Mouse (Mus musculus): ENCODE results near the gene Taok1. TPM values are rescaled to one million over a fixed set of nuclear protein-coding genes. Genes with fewer than 3 reads are reported as not detected.

Taok1 gene
- polyA plus RNA-seq, 1 experiment from 2014 or later, result 15.1 TPM

GRCm38 (mm10) chr11:77606835-77607537, 629 bp downstream of the Taok1 start:
- Histone ChIP-seq H3K4me2 (ENCODE audit: low read depth, low read length) (peak overlapping the region; percentile 48), H3K9ac (replicated peaks; ENCODE audit: low read length) (peak overlapping the region; percentile 99), H3K4me1 (ENCODE audit: control insufficient read depth, insufficient read depth, low read length) (no peaks in the 10 kb centered on the region), H3K4me3 (ENCODE audit: low read depth, low read length) (peak overlapping the region; percentile 100), H3K27ac (replicated peaks; ENCODE audit: low read depth, low read length) (peak overlapping the region; percentile 97), H3K36me3 (replicated peaks; ENCODE audit: control insufficient read depth, insufficient read depth, low read depth, low read length) (no peaks in the 10 kb centered on the region), H3K27me3 (ENCODE audit: control insufficient read depth, insufficient read depth, low read length) (no peaks in the 10 kb centered on the region), H3K9me3 (replicated peaks; ENCODE audit: control insufficient read depth, low read length) (no peaks in the 10 kb centered on the region)
- ATAC-seq (replicated peaks; ENCODE audit: insufficient number of reproducible peaks, low FRiP score, low TSS enrichment, low read depth) (peak; percentile 67), DNase-seq (ENCODE audit: low spot score) (peak; percentile 60)
- 0% methylated on average over 24 of the region's 48 CpGs for WGBS

- peak overlapping the region; percentile 100 for H3K4me3 ChIP-seq (ENCODE audit: low read depth, low read length)
- DNase-seq (ENCODE audit: low spot score), result peak; percentile 18
- H3K27me3 ChIP-seq (ENCODE audit: control insufficient read depth, insufficient read depth, low read length), result no peaks in the 10 kb centered on the region
- H3K9me3 ChIP-seq (replicated peaks; ENCODE audit: control insufficient read depth, low read length), result no peaks in the 10 kb centered on the region
- H3K27ac ChIP-seq (replicated peaks; ENCODE audit: low read depth, low read length), result peak overlapping the region; percentile 97; the same call in 1 of the 2 replicates
- H3K36me3 ChIP-seq (replicated peaks; ENCODE audit: control insufficient read depth, insufficient read depth, low read depth, low read length), result no peaks in the 10 kb centered on the region
- H3K9ac ChIP-seq (replicated peaks; ENCODE audit: low read length), result peak overlapping the region; percentile 99
- H3K4me2 ChIP-seq (ENCODE audit: low read depth, low read length), result peak overlapping the region; percentile 48
- 3% methylated on average over 6 of the region's 6 CpGs for WGBS
- H3K4me1 ChIP-seq (ENCODE audit: control insufficient read depth, insufficient read depth, low read length), result no peaks in the 10 kb centered on the region
- ATAC-seq (replicated peaks; ENCODE audit: insufficient number of reproducible peaks, low FRiP score, low TSS enrichment, low read depth), result 0 out of 2 replicates have a peak, but pooled peaks have one; percentile 3
These were observed 1.2 kb downstream of the Taok1 start for GRCm38 (mm10) chr11:77606469-77606834.

GRCm38 (mm10) chr11:77597266-77597665, 10.3 kb downstream of the Taok1 start:
- Histone ChIP-seq H3K27me3 (ENCODE audit: control insufficient read depth, insufficient read depth, low read length) (no peaks in the 10 kb centered on the region), H3K4me2 (ENCODE audit: low read depth, low read length) (no peak overlapping the region), H3K9me3 (replicated peaks; ENCODE audit: control insufficient read depth, low read length) (no peaks in the 10 kb centered on the region), H3K4me3 (ENCODE audit: low read depth, low read length) (no peak overlapping the region), H3K9ac (replicated peaks; ENCODE audit: low read length) (no peak overlapping the region), H3K4me1 (ENCODE audit: control insufficient read depth, insufficient read depth, low read length) (no peaks in the 10 kb centered on the region), H3K36me3 (replicated peaks; ENCODE audit: control insufficient read depth, insufficient read depth, low read depth, low read length) (no peaks in the 10 kb centered on the region), H3K27ac (replicated peaks; ENCODE audit: low read depth, low read length) (no peak overlapping the region)
- DNase-seq (ENCODE audit: low spot score) (no peak), ATAC-seq (replicated peaks; ENCODE audit: insufficient number of reproducible peaks, low FRiP score, low TSS enrichment, low read depth) (no peak)

- Histone ChIP-seq H3K4me3 (ENCODE audit: low read depth, low read length) (no peak overlapping the region), H3K27me3 (ENCODE audit: control insufficient read depth, insufficient read depth, low read length) (no peaks in the 10 kb centered on the region), H3K27ac (replicated peaks; ENCODE audit: low read depth, low read length) (no peak overlapping the region), H3K36me3 (replicated peaks; ENCODE audit: control insufficient read depth, insufficient read depth, low read depth, low read length) (no peaks in the 10 kb centered on the region), H3K4me2 (ENCODE audit: low read depth, low read length) (no peak overlapping the region), H3K9me3 (replicated peaks; ENCODE audit: control insufficient read depth, low read length) (no peaks in the 10 kb centered on the region), H3K4me1 (ENCODE audit: control insufficient read depth, insufficient read depth, low read length) (no peaks in the 10 kb centered on the region), H3K9ac (replicated peaks; ENCODE audit: low read length) (no peak overlapping the region)
- 86% methylated on average over 2 of the region's 2 CpGs for WGBS
- DNase-seq (ENCODE audit: low spot score) (no peak), ATAC-seq (replicated peaks; ENCODE audit: insufficient number of reproducible peaks, low FRiP score, low TSS enrichment, low read depth) (no peak)
These were observed 16.2 kb downstream of the Taok1 start for GRCm38 (mm10) chr11:77591388-77591787.

GRCm38 (mm10) chr11:77590801-77591200, 16.8 kb downstream of the Taok1 start:
- Histone ChIP-seq H3K4me3 (ENCODE audit: low read depth, low read length) (no peak overlapping the region), H3K4me1 (ENCODE audit: control insufficient read depth, insufficient read depth, low read length) (no peaks in the 10 kb centered on the region), H3K9me3 (replicated peaks; ENCODE audit: control insufficient read depth, low read length) (no peaks in the 10 kb centered on the region), H3K9ac (replicated peaks; ENCODE audit: low read length) (no peak overlapping the region), H3K4me2 (ENCODE audit: low read depth, low read length) (no peak overlapping the region), H3K36me3 (replicated peaks; ENCODE audit: control insufficient read depth, insufficient read depth, low read depth, low read length) (no peaks in the 10 kb centered on the region), H3K27ac (replicated peaks; ENCODE audit: low read depth, low read length) (no peak overlapping the region), H3K27me3 (ENCODE audit: control insufficient read depth, insufficient read depth, low read length) (no peaks in the 10 kb centered on the region)
- DNase-seq (ENCODE audit: low spot score), result no peak
- no peak for ATAC-seq (replicated peaks; ENCODE audit: insufficient number of reproducible peaks, low FRiP score, low TSS enrichment, low read depth)
- WGBS, result 90% methylated on average over 2 of the region's 2 CpGs

DNA sequence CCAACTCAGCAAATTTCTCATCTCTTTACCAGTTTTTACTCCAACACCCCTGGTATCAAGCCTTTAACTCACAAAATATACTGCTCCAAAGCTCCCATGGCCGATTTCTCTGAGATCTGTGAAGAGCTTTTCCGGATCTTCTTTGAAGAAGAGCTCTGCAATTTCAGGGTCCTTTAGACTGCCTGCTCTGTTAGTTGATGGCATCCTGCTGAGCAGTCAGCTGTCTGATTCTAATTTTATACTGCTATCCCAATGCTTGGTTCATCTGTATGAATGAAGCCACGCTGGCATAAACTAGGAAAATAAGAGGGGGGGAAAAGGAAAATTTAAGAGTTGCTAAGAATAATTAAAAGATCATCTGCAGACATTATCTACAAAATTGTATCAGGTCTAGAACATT, 22.4 kb downstream of the Taok1 start:
- Histone ChIP-seq H3K9me3 (replicated peaks; ENCODE audit: control insufficient read depth, low read length) (no peaks in the 10 kb centered on the region), H3K27ac (replicated peaks; ENCODE audit: low read depth, low read length) (no peak overlapping the region), H3K36me3 (replicated peaks; ENCODE audit: control insufficient read depth, insufficient read depth, low read depth, low read length) (peaks cover 2% of the 10 kb centered on the region; the same call in 1 of the 2 replicates), H3K27me3 (ENCODE audit: control insufficient read depth, insufficient read depth, low read length) (no peaks in the 10 kb centered on the region), H3K4me2 (ENCODE audit: low read depth, low read length) (no peak overlapping the region), H3K9ac (replicated peaks; ENCODE audit: low read length) (no peak overlapping the region), H3K4me3 (ENCODE audit: low read depth, low read length) (no peak overlapping the region), H3K4me1 (ENCODE audit: control insufficient read depth, insufficient read depth, low read length) (no peaks in the 10 kb centered on the region)
- ATAC-seq (replicated peaks; ENCODE audit: insufficient number of reproducible peaks, low FRiP score, low TSS enrichment, low read depth) (no peak), DNase-seq (ENCODE audit: low spot score) (no peak)
- 94% methylated on average over 3 of the region's 3 CpGs for WGBS

- Histone ChIP-seq H3K36me3 (replicated peaks; ENCODE audit: control insufficient read depth, insufficient read depth, low read depth, low read length) (peaks cover 9% of the 10 kb centered on the region; the same call in 1 of the 2 replicates), H3K4me3 (ENCODE audit: low read depth, low read length) (no peak overlapping the region), H3K27ac (replicated peaks; ENCODE audit: low read depth, low read length) (no peak overlapping the region), H3K9me3 (replicated peaks; ENCODE audit: control insufficient read depth, low read length) (no peaks in the 10 kb centered on the region), H3K4me2 (ENCODE audit: low read depth, low read length) (no peak overlapping the region), H3K27me3 (ENCODE audit: control insufficient read depth, insufficient read depth, low read length) (no peaks in the 10 kb centered on the region), H3K4me1 (ENCODE audit: control insufficient read depth, insufficient read depth, low read length) (no peaks in the 10 kb centered on the region), H3K9ac (replicated peaks; ENCODE audit: low read length) (no peak overlapping the region)
- WGBS, result 95% methylated on average over 7 of the region's 7 CpGs
- ATAC-seq (replicated peaks; ENCODE audit: insufficient number of reproducible peaks, low FRiP score, low TSS enrichment, low read depth) (no peak), DNase-seq (ENCODE audit: low spot score) (no peak)
These were observed 62.4 kb downstream of the Taok1 start for GRCm38 (mm10) chr11:77545261-77545660.

DNA sequence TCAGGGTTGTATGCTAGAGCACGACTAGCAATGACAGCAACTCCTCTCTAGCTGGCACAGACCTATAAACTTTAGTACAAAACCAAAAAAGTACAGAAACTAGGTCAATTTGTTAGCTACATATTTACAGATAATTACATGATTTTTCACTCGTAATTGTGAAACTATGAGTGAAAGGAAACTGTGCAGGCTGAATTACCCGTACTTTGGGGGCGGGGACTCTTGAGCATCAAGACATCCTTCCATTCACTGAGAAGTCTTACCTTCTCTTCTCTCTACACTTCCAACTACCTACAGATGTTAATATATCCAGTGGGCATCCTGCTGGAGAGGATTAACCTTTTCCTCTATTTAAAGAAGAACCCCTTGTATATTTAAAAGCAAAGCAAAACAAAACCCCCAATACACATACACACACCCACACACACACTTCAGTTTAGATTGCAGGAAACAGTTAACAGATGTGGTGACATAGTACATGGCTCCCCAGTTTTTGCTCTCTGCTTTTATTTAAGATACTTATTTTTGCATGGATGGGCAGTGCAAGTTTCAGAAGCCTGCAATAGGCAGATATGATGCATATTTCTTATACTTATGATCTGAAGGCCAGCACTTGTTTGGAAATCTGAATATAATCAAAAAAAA, 75.3 kb downstream of the Taok1 start:
- WGBS, result 84% methylated on average over 4 of the region's 4 CpGs

More for the DNA sequence above, 75.3 kb downstream of the Taok1 start:
- H3K4me3 ChIP-seq (ENCODE audit: low read depth, low read length), result no peak overlapping the region
- H3K4me2 ChIP-seq (ENCODE audit: low read depth, low read length), result no peak overlapping the region
- no peaks in the 10 kb centered on the region for H3K9me3 ChIP-seq (replicated peaks; ENCODE audit: control insufficient read depth, low read length)
- H3K4me1 ChIP-seq (ENCODE audit: control insufficient read depth, insufficient read depth, low read length), result no peaks in the 10 kb centered on the region
- H3K27me3 ChIP-seq (ENCODE audit: control insufficient read depth, insufficient read depth, low read length), result no peaks in the 10 kb centered on the region
- no peak overlapping the region for H3K9ac ChIP-seq (replicated peaks; ENCODE audit: low read length)
- H3K27ac ChIP-seq (replicated peaks; ENCODE audit: low read depth, low read length), result no peak overlapping the region
- no peak for DNase-seq (ENCODE audit: low spot score)
- ATAC-seq (replicated peaks; ENCODE audit: insufficient number of reproducible peaks, low FRiP score, low TSS enrichment, low read depth), result no peak
- no peaks in the 10 kb centered on the region; the same call in none of the 2 replicates for H3K36me3 ChIP-seq (replicated peaks; ENCODE audit: control insufficient read depth, insufficient read depth, low read depth, low read length)

Measured in embryonic facial prominence, embryonic 11.5 days (tissue).